Comparison of ENCODE assay signal across 21 mouse cellular contexts in genomic region chr5:129449931-129450573, GRCm38 (mm10). TPM values are rescaled to one million over a fixed set of nuclear protein-coding genes. Genes with fewer than 3 reads are reported as not detected.
DNase-seq lines count a peak whose midpoint lies in the region; ATAC-seq and TF ChIP-seq lines count a peak whose summit lies in the region.
"Had no signal": no experiment of that assay in that cellular context is flagged by ENCODE, and none has a peak within 500 bp of the region (broad histone marks: within the 10 kb centered on the region; RNA-seq: fewer than 3 reads in every experiment).

No protein-coding gene starts in this region.

- TF ChIP-seq CTCF in brain, embryonic 14.5 days (IDR thresholded peaks at IDR 0.05; ENCODE audit: borderline replicate concordance, extremely low read depth, insufficient read depth, insufficient read length), result no peak

- H3K4me3 ChIP-seq in lung, embryonic 15.5 days, result no peak overlapping the region
- H3K4me3 ChIP-seq: forebrain, embryonic 12.5 days; heart, adult 2 months; heart, embryonic 15.5 days; hindbrain, embryonic 13.5 days; kidney, embryonic 15.5 days; limb, embryonic 12.5 days; liver, embryonic 15.5 days; neural tube, embryonic 15.5 days had no signal

- H3K27ac ChIP-seq in lung, embryonic 15.5 days, result no peak overlapping the region
- H3K27ac ChIP-seq: forebrain, embryonic 12.5 days; heart, adult 2 months; heart, embryonic 15.5 days; hindbrain, embryonic 13.5 days; kidney, embryonic 15.5 days; limb, embryonic 12.5 days; liver, embryonic 15.5 days; neural tube, embryonic 15.5 days had no signal

- no peak overlapping the region for H3K4me2 ChIP-seq in lung, embryonic 15.5 days
- H3K4me2 ChIP-seq: forebrain, embryonic 12.5 days; heart, embryonic 15.5 days; hindbrain, embryonic 13.5 days; kidney, embryonic 15.5 days; limb, embryonic 12.5 days; liver, embryonic 15.5 days; neural tube, embryonic 15.5 days had no signal

- H3K4me1 ChIP-seq in lung, embryonic 15.5 days, result peaks cover 16% of the 10 kb centered on the region
- H3K4me1 ChIP-seq: liver, embryonic 15.5 days had no signal

- H3K36me3 ChIP-seq in lung, embryonic 15.5 days, result no peaks in the 10 kb centered on the region
- H3K36me3 ChIP-seq: forebrain, embryonic 12.5 days; G1E; heart, embryonic 15.5 days; hindbrain, embryonic 13.5 days; kidney, embryonic 15.5 days; limb, embryonic 12.5 days; liver, embryonic 15.5 days; neural tube, embryonic 15.5 days had no signal

- WGBS in lung, embryonic 15.5 days, result 26% methylated on average over 7 of the region's 7 CpGs

- no peak overlapping the region for H3K9ac ChIP-seq in lung, embryonic 15.5 days
- H3K9ac ChIP-seq: forebrain, embryonic 12.5 days; heart, embryonic 15.5 days; hindbrain, embryonic 13.5 days; kidney, embryonic 15.5 days; limb, embryonic 12.5 days; liver, embryonic 15.5 days; neural tube, embryonic 15.5 days had no signal

- no peak for TF ChIP-seq POLR2A in brain, embryonic 14.5 days (IDR thresholded peaks at IDR 0.05; ENCODE audit: borderline replicate concordance, extremely low read depth, insufficient read depth, insufficient read length, poor library complexity, severe bottlenecking)

- no peaks in the 10 kb centered on the region for H3K9me3 ChIP-seq in lung, embryonic 15.5 days
- H3K9me3 ChIP-seq: forebrain, embryonic 12.5 days; heart, embryonic 15.5 days; hindbrain, embryonic 13.5 days; kidney, embryonic 15.5 days; liver, embryonic 15.5 days; neural tube, embryonic 15.5 days had no signal

- peak; percentile 53 for DNase-seq in cerebellum, adult 11 months
- DNase-seq in lung, postnatal 14 days, result no peak
- DNase-seq in brain, embryonic 14.5 days (ENCODE audit: low read depth), result peak; percentile 54
- DNase-seq in cerebellum, postnatal 14 days, result peak; percentile 76
- DNase-seq in thymus, postnatal 25 days, result no peak
- DNase-seq in kidney, postnatal 14 days, result no peak
- DNase-seq: gastrocnemius, postnatal 14 days; heart, adult 2 months; thymus, adult 18-20 months had no signal

- no peak for ATAC-seq in cerebellum, adult (ENCODE audit: insufficient number of reproducible peaks, low FRiP score, low TSS enrichment)
- ATAC-seq in lung, embryonic 15.5 days (ENCODE audit: borderline replicate concordance, extremely low read depth, low FRiP score, low TSS enrichment), result peak; percentile 71; the same call in 1 of the 2 replicates
- ATAC-seq: CD4-positive, CD25-positive, alpha-beta regulatory T cell, adult 4 months; intestine, embryonic 16.5 days had no signal

- H3K27me3 ChIP-seq in lung, embryonic 15.5 days, result peaks cover 28% of the 10 kb centered on the region
- H3K27me3 ChIP-seq: liver, embryonic 15.5 days; neural tube, embryonic 15.5 days had no signal

RNA-seq across cellular contexts. Expression of gene Sfswap, which starts 51.0 kb away (rescaled TPM):
- polyA plus RNA-seq in lung, embryonic 15.5 days (2015; fragmentation: Nextera tagmentation; extraction: Ambion mirVana), result 38.4 and 42.8 TPM in 2 replicates
- polyA plus RNA-seq in brain, embryonic 14.5 days (2012; rRNA removed), result 199 and 207 TPM in 2 replicates

Comparison
In these comparisons a context has a peak if more than half of its experiments do, and no peak if none do; other contexts are left out.
1. DNase-seq: peak in cerebellum, adult 11 months (single experiment), brain, embryonic 14.5 days (single experiment) and cerebellum, postnatal 14 days (2 of 2); none in lung, postnatal 14 days (single experiment), thymus, postnatal 25 days (single experiment) and kidney, postnatal 14 days (single experiment).